Mouse (Mus musculus) kidney, adult 10 weeks (tissue): ENCODE results near the gene Polr3f. TPM values are rescaled to one million over a fixed set of nuclear protein-coding genes. Genes with fewer than 3 reads are reported as not detected.

Experiments used
- polyA plus RNA-seq: library from polyadenylated mRNA; stranded (reverse); fragments of 350-450 nt; fragmentation: Illumina TruSeq; extraction: RNeasy Lipid Tissue Mini Kit (QIAGEN cat#74804); gene quantifications from one replicate; pipeline ENCODE4 v1.2.3, GENCODE M21; 2014; ENCODE audit warnings: low read depth, low replicate concordance

The Polr3f gene
- 39.6 TPM for polyA plus RNA-seq

GRCm38 (mm10) chr2:144526981-144527820, at the start of gene Polr3f, which contains the start of gene Dzank1:
Gene Polr3f, plus strand, starts transcription at chr2:144527718.
Gene Dzank1, minus strand, starts transcription at chr2:144527414.

GRCm38 (mm10) chr2:144550529-144550928, 23.0 kb downstream of the Polr3f start, which contains the start of gene Rbbp9:
Gene Rbbp9, minus strand, starts transcription at chr2:144550869.

GRCm38 (mm10) chr2:144555820-144556552, 28.5 kb downstream of the Polr3f start, which contains the start of gene Sec23b:
Gene Sec23b, plus strand, starts transcription at chr2:144556229.

Other genes with a start within 250 kb of the Polr3f start
- 1.3 TPM for gene Ovol2, start 195.6 kb upstream of the Polr3f start, polyA plus RNA-seq
- 12.4 TPM for gene Kat14, start 158.7 kb upstream of the Polr3f start, polyA plus RNA-seq
- gene Pet117, start 158.7 kb upstream of the Polr3f start, polyA plus RNA-seq, result 5.1 TPM
- gene Dzank1, start 304 bp upstream of the Polr3f start, polyA plus RNA-seq, result 5.0 TPM
- 216 TPM for gene Rbbp9, start 23.2 kb downstream of the Polr3f start, polyA plus RNA-seq
- gene Sec23b, start 28.5 kb downstream of the Polr3f start, polyA plus RNA-seq, result 116 TPM
- 36.3 TPM for gene Smim26, start 66.3 kb downstream of the Polr3f start, polyA plus RNA-seq
- gene Dtd1, start 72.2 kb downstream of the Polr3f start, polyA plus RNA-seq, result 21.4 TPM